Mouse (Mus musculus): Measurements from ENCODE around the gene 1110051M20Rik. TPM values are rescaled to one million over a fixed set of nuclear protein-coding genes. Genes with fewer than 3 reads are reported as not detected.

1110051M20Rik gene
- total RNA-seq, 2 experiments from 2014 or later = 92.1 to 103 TPM

DNA sequence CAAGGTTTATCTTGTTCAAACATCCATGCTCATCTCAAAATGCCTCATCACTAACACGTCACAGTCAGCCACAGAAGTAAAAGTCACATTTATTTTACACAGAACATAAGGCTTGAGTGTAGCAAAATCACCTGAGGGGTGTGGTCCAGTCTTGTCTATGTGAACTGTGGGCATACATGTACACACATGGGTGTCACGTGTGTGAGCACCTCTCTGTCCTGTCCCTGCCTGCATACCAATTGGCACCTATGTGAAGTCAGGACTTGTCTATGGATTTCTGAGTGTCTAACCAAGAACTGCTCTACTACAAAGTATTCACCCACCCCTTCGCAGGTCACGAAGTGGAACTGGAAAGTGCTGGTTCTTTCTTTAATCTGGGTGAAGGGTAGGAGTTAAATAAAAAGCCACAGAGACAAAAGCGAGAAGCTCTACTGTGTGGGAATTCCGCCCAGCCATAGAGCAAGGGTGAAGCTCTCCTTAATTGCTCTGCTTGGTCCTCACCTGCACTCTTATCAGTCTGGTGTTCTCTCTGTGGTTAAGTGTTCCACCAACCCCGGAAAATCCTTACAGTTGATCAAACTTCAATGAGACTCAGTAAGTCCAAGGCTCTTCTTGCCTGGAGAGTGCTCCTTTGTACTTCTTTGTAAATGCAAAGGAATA is 20.3 kb downstream of the 1110051M20Rik start:
- DNase-seq (ENCODE audit: low spot score in 2 of 2) = no peak

DNA sequence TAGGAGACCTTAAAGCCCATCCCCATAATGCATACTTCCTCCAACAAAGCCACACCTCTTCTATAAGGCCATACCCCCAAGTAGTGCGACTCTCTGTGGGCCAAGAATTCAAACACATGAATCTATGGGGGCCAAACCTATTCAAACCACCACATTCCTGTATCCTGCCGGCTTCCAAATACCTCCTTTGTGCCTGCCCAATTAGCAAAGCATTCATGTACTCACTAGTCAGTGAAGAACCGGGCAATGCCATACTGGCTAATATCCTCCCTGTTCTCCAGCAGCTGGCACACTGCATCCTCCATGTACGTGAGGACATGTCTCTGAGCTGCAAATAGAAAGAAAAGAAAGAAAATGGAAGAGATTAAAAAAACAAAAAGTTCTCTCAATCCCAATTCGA is 22.9 kb downstream of the 1110051M20Rik start:
- DNase-seq (ENCODE audit: low spot score in 2 of 2) = no peak

- DNase-seq (ENCODE audit: low spot score in 2 of 2) = no peak
Measured at GRCm38 (mm10) chr2:91413811-91414210, 30.7 kb downstream of the 1110051M20Rik start.

- DNase-seq (ENCODE audit: low spot score in 2 of 2) = no peak
Measured at GRCm38 (mm10) chr2:91412361-91412760, 32.1 kb downstream of the 1110051M20Rik start.

GRCm38 (mm10) chr2:91411473-91411872 is 33.0 kb downstream of the 1110051M20Rik start:
- no peak for DNase-seq (ENCODE audit: low spot score in 2 of 2)

GRCm38 (mm10) chr2:91408031-91408430 is 36.5 kb downstream of the 1110051M20Rik start:
- DNase-seq (ENCODE audit: low spot score in 2 of 2) = no peak

GRCm38 (mm10) chr2:91405071-91405470 is 39.4 kb downstream of the 1110051M20Rik start:
- DNase-seq (ENCODE audit: low spot score in 2 of 2) = no peak

GRCm38 (mm10) chr2:91399727-91400126 is 44.8 kb downstream of the 1110051M20Rik start:
- DNase-seq (ENCODE audit: low spot score in 2 of 2) = no peak

GRCm38 (mm10) chr2:91399168-91399567 is 45.3 kb downstream of the 1110051M20Rik start:
- DNase-seq (ENCODE audit: low spot score in 2 of 2) = no peak

- DNase-seq (ENCODE audit: low spot score in 2 of 2) = no peak
Measured at GRCm38 (mm10) chr2:91394078-91394477, 50.4 kb downstream of the 1110051M20Rik start.

DNA sequence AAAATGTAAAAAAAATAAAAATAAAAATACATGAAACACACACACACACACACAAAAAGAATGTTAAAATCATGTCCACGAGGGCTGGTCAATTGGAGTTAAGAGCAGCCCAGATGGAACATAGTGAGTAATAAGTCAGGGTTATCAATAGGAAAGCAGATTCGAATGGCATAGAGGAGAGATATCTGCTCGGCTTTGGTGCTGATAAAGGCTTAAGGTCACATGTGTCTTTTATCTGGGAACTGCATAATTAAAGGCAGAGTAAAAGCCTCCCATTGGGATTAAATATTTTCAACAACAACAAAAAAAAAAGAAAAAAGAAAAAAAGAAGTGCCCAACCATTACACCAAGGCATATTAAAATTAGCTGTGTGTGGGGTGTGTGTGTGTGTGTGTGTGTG is 55.8 kb downstream of the 1110051M20Rik start:
- DNase-seq (ENCODE audit: low spot score in 2 of 2) = no peak

DNA sequence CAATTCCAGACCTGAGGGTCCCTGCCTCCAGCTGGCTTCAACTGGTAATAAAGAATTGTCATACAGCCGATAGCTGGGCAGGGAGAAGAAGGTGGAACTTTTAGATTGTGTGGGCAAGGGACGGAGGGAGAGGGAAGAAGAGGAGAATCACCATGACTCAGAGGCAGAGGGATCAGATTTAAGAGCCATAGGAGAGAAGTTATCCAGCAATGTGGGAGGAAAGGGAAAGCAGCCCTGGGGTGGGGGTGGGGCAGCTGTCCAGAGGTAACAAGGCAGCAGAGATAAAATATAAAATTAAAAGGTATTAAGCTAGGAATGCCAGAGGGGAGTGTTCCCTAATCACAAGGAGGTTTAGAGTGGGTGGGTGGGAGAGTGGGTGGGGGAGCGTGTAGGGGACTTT is 56.2 kb downstream of the 1110051M20Rik start:
- DNase-seq (ENCODE audit: low spot score in 2 of 2) = no peak

- DNase-seq (ENCODE audit: low spot score in 2 of 2) = no peak
Measured at GRCm38 (mm10) chr2:91387287-91387958, 57.1 kb downstream of the 1110051M20Rik start.

- DNase-seq (ENCODE audit: low spot score in 2 of 2) = no peak
Measured at GRCm38 (mm10) chr2:91386547-91387286, 57.8 kb downstream of the 1110051M20Rik start.

DNA sequence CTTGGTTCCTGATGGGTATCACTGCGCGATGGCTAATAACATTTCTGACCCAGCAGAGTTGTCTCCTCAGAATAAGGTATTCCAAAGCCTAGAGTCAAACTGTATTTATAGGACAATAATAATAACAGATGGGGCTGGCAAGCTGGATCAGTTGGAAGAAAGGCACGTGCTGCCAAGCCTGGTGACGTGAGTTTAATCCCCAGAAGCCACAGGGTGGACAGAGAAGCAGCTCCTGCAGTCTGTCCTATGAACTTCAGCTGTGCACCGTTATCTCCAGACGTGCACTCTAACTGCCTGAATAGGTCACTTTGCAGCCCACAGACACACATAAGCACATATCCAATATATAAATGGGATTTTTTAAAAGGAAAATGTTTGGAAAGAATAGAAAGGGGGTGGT is 61.2 kb downstream of the 1110051M20Rik start:
- no peak for DNase-seq (ENCODE audit: low spot score in 2 of 2)

- DNase-seq (ENCODE audit: low spot score in 2 of 2) = no peak
Measured at GRCm38 (mm10) chr2:91377038-91377437, 67.5 kb downstream of the 1110051M20Rik start.

DNA sequence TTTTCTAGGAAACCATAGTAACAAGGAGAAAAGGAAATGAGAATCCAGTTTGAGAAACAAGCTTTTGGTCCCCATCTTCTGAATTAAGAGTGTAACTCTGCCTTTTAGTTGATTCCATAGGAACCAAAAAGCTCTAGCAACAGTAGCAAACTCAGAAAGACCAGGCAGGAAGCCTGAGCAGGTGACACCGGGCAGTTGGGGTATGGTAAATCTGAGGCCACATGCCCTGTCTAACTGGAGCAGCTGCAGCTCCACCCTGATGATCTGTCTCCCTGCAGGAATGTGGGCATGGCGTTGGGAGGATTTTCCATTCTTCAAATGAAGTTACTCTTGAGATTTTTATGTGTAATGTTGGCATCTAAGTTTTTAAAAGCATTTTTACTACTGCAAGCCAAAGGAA is 74.2 kb downstream of the 1110051M20Rik start:
- DNase-seq (ENCODE audit: low spot score in 2 of 2) = no peak

DNA sequence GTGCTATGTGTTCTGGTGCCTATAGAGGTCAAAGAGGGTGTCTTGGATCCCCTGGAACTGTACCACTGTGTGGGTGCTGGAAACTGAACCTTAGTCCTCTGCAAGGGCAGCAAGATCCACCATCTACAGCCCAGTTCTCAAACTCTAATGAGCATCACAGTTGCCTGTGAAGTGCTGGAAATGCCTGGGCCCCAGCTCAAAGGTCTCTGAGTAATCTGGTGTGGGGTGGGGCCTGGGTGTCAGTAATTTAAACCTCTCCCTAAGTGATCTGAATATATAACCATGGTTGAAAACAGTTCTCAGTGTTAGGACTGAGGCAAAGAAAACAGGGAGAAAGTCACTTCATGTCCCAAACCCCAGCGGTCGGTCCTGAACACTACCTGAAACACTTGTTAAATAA is 81.2 kb downstream of the 1110051M20Rik start:
- no peak for DNase-seq (ENCODE audit: low spot score in 2 of 2)

GRCm38 (mm10) chr2:91361068-91361528 is 83.4 kb downstream of the 1110051M20Rik start:
- DNase-seq (ENCODE audit: low spot score in 2 of 2) = no peak

DNA sequence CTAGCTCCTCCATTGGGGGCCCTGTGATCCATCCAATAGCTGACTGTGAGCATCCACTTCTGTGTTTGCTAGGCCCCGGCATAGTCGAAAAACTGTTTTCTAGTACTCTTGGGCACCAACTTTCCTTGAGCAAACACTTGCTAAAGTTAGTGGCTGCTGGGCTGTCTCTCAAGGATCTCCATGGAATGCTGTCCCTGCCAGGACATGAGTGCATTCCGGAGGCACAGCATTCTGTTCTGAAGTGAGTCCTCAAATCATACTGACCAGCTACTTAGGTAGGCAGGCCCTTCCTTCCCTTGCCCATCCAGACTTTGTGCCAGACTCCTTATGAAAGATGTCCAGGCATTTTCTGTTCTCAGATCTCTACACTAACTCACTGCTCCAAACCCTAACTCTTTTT is 88.7 kb downstream of the 1110051M20Rik start:
- no peak for DNase-seq (ENCODE audit: low spot score in 2 of 2)

DNA sequence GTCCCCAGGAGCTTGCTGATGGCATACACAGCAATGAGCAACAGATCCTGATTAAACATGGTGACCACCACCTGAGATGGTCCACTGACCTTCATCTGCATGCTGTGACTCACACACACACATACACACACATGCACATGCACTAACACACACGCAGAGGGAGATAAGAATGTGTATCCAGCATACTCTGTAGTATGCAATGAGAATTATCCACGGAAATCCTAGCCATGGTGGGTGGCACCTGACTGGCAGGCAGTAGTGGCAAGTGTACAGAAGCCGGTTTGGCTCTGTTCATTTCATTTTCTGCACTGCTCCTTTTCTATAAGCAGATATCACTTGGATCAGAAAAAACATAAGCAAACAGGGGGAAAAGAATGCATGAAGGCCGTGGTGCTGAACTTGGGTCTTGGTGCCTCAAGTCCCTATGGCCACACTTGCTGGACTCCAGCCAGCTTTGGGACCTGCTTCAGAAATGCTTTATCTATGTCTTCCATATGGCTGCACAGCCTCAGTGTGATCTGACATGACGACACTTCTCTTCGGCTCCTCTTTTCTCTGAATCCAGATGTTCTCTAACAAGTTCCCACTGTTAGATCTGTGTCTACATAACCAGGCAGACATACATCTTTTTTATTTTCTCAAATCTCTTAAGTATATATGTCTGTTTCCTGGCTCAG is 89.6 kb downstream of the 1110051M20Rik start:
- DNase-seq (ENCODE audit: low spot score in 2 of 2) = no peak

DNA sequence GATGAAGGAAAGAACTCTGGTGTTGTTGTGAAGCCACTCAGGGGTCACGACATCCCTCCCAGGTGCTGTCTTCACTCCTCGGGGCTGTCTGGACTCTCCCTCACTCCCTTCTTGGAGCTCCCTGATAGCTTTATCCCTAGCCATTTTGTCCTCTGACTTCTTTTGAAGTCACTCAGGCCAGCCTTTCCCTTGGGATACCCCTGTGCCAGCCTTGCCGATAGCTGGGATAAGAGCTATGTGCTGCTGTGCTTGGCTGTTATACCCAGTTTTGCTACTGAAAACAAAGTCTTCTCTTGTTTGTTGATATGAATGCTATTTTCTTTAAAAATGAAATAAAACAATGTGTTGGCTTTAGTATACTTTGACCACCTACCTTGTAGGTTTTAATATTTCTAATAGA is 90.7 kb downstream of the 1110051M20Rik start:
- DNase-seq (ENCODE audit: low spot score in 2 of 2) = no peak
